Mouse (Mus musculus) left cerebral cortex, postnatal 4 days (tissue): ENCODE results near the gene Dpp8. TPM values are rescaled to one million over a fixed set of nuclear protein-coding genes. Genes with fewer than 3 reads are reported as not detected.

Experiments used
- DNase-seq: peaks from one replicate; pipeline ENCODE4 v3.0.0-alpha.2; 2022
- intact Hi-C: fragments of 180-260 bp; cut with DNase I; formaldehyde crosslinking; loops from one replicate; pipeline ENCODE4 v1.15.1; 2025
- total RNA-seq, 2 experiments: library from RNA; stranded (reverse); gene quantifications; 2 replicates each; pipeline ENCODE4 v1.2.3; 2021

Gene Dpp8
- total RNA-seq, 2 experiments from 2014 or later: 115 to 116 TPM

GRCm38 (mm10) chr9:65083075-65083765 is 51.0 kb downstream of the Dpp8 start:
- intact Hi-C loops: no loop called here
- DNase-seq: no peak

- intact Hi-C loops: no loop called here
- no peak for DNase-seq
Measured at GRCm38 (mm10) chr9:65084198-65084807, 52.1 kb downstream of the Dpp8 start.

GRCm38 (mm10) chr9:65085270-65085669 is 53.1 kb downstream of the Dpp8 start:
- intact Hi-C loops: no loop called here
- no peak for DNase-seq

- intact Hi-C loops: no loop called here
- no peak for DNase-seq
Measured at GRCm38 (mm10) chr9:65086801-65087200, 54.6 kb downstream of the Dpp8 start.

GRCm38 (mm10) chr9:65087490-65087889 is 55.3 kb downstream of the Dpp8 start:
- peak; percentile 78 for DNase-seq
- intact Hi-C loops: no loop called here

- DNase-seq: peak; percentile 94
- intact Hi-C loops: no loop called here
Measured at GRCm38 (mm10) chr9:65094237-65094636, 62.0 kb downstream of the Dpp8 start.

- intact Hi-C loops: no loop called here
- peak; percentile 51 for DNase-seq
Measured at GRCm38 (mm10) chr9:65100991-65101685, 68.9 kb downstream of the Dpp8 start, which contains the start of gene Igdcc4. Gene Igdcc4 (plus strand): TSS chr9:65101486.

GRCm38 (mm10) chr9:65101686-65102376 is 69.6 kb downstream of the Dpp8 start:
- intact Hi-C loops: no loop called here
- DNase-seq: peak; percentile 82

GRCm38 (mm10) chr9:65102377-65103172 is 70.4 kb downstream of the Dpp8 start:
- DNase-seq: peak; percentile 94
- intact Hi-C loops: no loop called here

- intact Hi-C loops: no loop called here
- peak; percentile 87 for DNase-seq
Measured at GRCm38 (mm10) chr9:65103173-65103752, 71.0 kb downstream of the Dpp8 start.

GRCm38 (mm10) chr9:65106821-65107220 is 74.6 kb downstream of the Dpp8 start:
- no peak for DNase-seq
- intact Hi-C loops: no loop called here

- DNase-seq: no peak
- intact Hi-C loops: no loop called here
Measured at GRCm38 (mm10) chr9:65107893-65108292, 75.7 kb downstream of the Dpp8 start.

- intact Hi-C loops: no loop called here
- peak; percentile 94 for DNase-seq
Measured at GRCm38 (mm10) chr9:65109132-65110072, 77.2 kb downstream of the Dpp8 start.

GRCm38 (mm10) chr9:65111698-65112097 is 79.5 kb downstream of the Dpp8 start:
- intact Hi-C loops: no loop called here
- no peak for DNase-seq

GRCm38 (mm10) chr9:65113694-65114093 is 81.5 kb downstream of the Dpp8 start:
- no peak for DNase-seq
- intact Hi-C loops: no loop called here

- intact Hi-C loops: no loop called here
- DNase-seq: no peak
Measured at GRCm38 (mm10) chr9:65115891-65116290, 83.7 kb downstream of the Dpp8 start.

GRCm38 (mm10) chr9:65117516-65117915 is 85.3 kb downstream of the Dpp8 start:
- no peak for DNase-seq
- intact Hi-C loops: no loop called here

GRCm38 (mm10) chr9:65120935-65121334 is 88.7 kb downstream of the Dpp8 start:
- intact Hi-C loops: no loop called here

GRCm38 (mm10) chr9:65122545-65122944 is 90.3 kb downstream of the Dpp8 start:
- DNase-seq: no peak
- intact Hi-C loops: no loop called here

More at GRCm38 (mm10) chr9:65120935-65121334, 88.7 kb downstream of the Dpp8 start:
- peak; percentile 82 for DNase-seq
